Mouse (Mus musculus) regulatory T cell (primary cell): ENCODE measurements around the gene Olfr95.
"Not testable (repeated sequence)": the region's sequence is repeated elsewhere in the genome, so short reads cannot be mapped to it uniquely, and the experiment has no call there.

ENCODE experiments used
- in situ Hi-C: fragments of 300-600 bp; cut with MboI, MseI; formaldehyde crosslinking; loops from one replicate; pipeline ENCODE4 v1.15.1; 2025; ENCODE audit warnings: high pct_unique_total_duplicates

Olfr95 gene

DNA sequence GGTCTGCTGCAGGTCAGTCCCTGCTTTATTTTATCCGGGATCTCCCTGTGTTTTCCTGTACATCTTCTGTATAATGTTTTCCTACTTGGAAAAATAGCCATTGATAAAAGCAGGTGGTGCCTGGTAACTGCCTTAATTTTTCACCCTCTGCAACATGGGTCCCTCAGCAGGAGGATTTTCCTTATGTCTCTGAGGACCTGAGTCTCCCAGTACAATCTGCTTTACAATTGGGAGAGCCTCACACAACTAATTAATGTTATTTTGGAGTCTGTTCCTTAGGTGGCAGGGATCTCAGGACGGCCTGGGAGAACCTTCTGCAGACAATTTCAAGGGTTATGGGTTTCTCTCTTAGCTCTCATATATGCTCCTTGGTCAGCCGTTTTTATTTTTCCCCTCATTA is at the start of gene Olfr95:
Gene Olfr95 (minus strand): TSS at position 101 of the 400 bp plus-strand sequence.
- in situ Hi-C loops = no loop called here

DNA sequence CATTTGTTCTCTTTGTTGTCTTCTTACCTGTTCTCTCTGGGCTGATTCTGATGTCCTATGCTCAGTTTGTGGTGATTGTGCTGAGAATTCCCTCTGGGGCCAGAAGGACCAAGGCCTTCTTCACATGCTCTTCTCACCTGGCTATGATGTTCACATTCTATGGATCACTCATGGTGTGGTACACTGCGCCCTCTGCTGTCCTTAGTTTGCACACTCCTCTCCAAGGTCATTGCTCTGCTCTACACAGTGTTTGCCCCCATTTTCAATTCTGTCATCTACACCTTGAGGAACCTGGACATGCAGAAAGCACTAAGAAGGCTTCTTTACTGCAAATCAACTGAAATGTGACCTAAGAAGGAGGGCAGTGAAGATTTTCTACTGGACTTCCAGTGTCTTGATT is 37.6 kb upstream of the Olfr95 start:
- in situ Hi-C loops = no loop called here

DNA sequence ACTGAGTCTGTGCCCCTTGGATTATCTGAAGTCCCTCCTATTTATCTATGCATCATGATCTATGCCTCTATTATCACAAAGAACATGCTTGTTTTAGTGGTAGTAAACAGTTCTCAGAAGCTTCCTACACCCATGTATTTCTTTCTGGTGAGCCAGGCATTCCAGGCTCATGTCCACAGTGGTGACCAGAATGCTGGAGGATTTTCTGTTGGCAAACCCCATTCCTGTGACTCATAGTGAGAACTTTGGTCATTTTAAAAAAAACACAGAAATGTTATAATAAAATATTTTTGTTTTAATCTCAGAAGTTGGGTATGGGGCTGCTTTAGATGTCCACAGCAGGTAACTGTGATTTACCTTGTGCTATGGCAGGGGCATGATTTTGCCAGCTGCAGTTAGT is 36.5 kb upstream of the Olfr95 start:
- in situ Hi-C loops = no loop called here

DNA sequence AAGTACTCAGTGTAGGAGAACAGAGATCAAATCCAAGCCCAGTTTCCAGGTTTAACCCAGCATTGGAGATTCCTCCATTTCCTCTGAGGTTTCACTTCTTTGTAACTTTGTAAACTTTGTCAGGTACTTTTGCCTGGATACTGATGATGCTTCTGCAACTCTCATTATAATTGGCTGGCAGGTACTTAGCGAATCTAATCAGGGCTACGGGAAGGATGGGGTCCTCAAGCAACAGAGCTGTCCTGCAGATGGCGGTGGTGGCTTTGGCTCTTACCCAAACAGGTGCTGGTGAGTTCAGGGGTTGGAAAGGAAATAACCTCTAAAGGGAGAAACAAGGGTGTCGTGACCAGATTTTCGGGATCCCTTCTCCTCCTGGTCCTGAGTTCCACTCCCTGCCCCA is 33.8 kb upstream of the Olfr95 start:
- in situ Hi-C loops = no loop called here

DNA sequence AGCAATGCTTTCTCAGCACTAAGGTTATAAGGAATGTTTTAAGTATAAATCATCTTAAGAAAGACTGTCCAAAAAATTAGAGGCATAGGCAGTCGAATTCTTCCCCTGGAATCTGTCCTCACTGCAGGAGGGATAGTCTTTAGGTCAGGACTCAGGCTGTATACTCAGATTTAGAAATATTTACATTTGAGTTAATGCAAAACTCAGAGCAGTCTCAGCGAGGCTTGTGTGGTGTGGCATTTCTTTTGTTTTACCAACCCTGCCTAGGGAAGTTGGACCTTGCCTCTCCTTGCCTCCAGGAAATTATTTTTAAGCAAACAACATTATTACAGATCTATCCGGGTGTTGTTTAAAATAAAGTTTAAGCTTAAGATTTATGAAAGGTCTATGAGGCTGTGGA is 29.3 kb upstream of the Olfr95 start:
- in situ Hi-C loops = no loop called here

DNA sequence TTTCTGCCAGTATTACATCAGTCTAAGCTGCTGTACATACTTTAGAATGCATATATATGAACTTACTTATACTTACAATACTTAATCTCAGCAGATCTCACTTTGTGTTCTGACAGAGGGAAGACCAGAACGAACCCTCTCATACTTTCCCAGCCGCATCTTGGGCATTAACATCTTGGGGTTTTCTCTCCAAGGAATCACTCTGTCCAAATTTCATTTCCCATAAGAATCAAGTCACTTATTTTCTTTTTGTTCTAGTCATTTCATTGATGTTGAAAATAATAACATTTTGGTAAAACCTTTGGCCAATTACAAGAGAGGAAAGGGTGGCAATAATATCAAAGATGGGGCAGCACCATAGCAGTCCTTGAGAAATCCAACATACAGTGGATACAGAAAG is 24.3 kb upstream of the Olfr95 start, which contains the start of gene Olfr97:
Gene Olfr97 (minus strand): TSS at position 101 of the 400 bp plus-strand sequence.
- in situ Hi-C loops = not testable (repeated sequence)

DNA sequence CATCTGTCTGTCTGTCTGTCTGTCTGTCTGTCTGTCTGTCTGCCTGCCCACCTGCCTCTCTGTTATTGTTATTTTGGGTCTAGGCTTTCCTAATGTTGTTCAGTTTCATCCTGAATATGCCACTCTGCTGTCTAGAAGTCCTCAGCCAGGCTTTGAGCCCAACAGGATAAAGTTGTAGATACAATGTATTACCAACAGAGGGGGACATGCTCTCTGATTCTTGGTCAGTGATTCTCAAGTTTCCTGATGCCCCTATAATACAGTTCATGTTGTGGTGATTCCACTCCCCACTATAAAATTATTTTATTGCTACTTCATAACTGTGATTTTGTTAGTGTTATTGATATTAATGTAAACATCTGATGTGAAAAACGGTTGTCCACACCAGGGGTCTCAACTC is 9.0 kb upstream of the Olfr95 start:
- in situ Hi-C loops = no loop called here

DNA sequence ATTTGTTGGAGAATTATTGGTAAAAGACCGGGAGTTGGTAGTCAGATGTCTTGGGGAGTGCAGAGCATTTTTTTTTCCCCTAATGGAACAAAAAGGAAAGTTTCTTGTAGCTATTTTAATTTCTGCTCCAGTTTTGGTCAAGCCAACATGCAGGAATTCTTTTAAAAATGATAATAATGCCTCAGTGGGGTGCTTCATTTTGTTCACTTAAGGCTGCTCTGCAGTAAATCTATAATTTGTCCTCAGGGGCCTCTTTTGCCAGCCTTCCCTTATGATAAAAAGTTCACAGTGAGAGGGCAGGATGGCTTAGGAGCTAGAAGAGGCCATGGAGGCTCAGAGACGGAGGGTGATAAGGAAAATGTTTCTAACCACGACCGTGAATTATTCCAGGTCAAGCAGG is 6.9 kb upstream of the Olfr95 start, which contains the start of gene Olfr96:
Gene Olfr96 (plus strand): TSS at position 301 of the 400 bp plus-strand sequence.
- in situ Hi-C loops = no loop called here

DNA sequence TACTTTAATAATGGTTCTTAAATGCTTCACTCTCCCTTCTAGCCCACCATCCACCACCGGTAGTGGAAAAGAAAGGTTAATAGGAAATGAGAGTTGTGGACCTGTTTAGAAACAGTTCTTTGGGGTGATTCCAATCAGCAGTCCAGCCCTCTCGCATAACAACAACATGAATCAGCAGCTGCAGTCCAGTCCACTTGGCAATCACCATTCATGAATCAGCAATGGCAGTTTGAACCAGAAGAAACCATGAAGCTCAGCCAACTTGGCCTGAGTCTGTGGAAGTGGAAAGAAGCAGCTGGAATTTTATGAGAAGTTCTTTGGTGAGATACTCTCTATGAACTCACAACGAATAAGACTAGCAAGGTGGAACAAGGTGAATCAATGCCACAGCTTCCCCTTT is 5.6 kb upstream of the Olfr95 start:
- in situ Hi-C loops = no loop called here

DNA sequence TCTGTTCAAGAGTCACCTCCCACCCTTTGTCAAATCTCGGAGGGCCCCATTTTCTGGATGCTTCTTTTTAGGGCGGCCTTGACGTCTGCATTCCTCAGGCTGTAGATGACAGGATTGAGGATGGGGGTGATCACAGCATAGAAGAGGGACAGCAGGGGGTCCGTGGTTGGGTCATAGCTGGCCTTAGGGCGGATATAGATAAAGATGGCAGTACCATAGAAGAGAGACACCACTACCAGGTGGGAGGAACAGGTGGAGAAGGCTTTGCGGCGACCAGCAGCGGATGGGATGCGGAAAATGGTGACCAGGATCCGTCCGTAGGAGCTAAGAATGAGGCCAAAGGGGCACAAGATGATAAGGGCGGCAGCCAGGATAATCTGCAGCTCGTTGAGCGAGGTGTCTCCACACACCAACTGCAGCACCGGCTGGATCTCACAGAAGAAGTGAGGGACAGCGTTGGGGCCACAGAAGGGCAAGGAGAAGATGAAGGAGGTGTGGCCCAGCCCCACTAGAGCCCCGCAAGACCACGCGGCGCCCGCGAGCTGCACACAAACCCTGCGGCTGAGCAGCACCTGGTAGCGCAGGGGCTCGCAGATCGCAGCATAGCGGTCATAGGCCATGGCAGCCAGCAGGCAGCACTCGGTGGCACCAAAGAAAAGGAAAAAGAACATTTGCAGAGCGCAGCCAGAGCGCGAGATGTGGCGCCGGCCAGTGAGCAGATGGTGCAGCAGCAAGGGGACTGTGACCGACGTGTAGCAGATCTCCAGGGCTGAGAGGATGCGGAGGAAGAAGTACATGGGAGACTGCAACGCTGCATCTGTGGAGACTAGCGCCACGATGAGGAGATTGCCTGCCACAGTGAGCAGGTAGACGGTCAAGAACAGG is 1.8 kb downstream of the Olfr95 start:
- in situ Hi-C loops = no loop called here

DNA sequence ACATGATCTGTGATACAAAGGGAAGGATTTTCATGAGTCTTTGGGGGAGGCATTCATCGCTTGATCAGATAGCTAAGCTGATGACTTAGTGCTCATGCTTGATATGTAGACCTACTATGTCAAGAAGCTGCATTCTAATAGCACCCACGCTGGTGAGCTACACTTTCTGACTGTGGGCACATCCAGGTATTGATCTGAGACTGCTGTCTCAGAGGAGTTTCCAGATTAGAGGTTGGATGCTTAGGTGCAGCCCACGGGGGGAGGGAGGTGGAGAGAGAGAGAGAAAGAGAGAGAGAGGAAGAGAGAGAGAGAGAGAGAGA is 9.0 kb downstream of the Olfr95 start:
- in situ Hi-C loops = loop anchor here (5.0 kb wide), 2 partner anchors 117 to 297 kb away; partner anchors contain the start of gene Olfr90

DNA sequence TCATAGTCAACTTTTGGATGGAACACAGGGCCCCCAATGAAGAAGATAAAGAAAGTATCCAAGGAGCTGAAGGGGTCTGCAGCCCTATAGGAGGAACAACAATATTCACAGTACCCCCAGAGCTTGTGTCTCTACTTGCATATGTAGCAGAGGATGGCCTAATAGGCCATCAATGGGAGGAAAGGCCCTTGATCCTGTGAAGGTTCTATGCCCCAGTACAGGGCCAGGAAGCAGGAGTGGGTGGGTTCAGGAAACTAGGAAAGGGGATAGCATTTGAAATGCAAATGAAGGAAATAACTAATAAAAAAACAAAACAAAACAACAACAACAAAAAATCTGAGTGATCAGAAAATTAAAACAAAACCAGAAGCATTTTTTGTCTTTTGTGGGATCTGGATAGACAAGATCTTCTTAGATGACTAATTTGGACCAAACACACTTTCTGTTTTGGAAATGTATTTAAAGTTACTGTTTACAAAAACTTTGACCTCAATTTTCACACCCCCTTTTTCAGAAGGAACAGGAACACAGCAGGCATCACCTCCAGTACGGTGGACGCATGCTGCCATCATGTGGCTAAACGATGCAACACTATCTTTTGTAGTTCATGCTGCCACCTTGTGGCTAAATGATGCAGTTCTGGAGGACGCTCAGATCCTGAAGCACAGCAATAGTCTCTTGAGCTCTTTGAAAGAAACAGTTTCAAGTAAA is 9.6 kb downstream of the Olfr95 start:
- in situ Hi-C loops = loop anchor here (5.0 kb wide), 2 partner anchors 116 to 296 kb away; partner anchors contain the start of gene Olfr90

DNA sequence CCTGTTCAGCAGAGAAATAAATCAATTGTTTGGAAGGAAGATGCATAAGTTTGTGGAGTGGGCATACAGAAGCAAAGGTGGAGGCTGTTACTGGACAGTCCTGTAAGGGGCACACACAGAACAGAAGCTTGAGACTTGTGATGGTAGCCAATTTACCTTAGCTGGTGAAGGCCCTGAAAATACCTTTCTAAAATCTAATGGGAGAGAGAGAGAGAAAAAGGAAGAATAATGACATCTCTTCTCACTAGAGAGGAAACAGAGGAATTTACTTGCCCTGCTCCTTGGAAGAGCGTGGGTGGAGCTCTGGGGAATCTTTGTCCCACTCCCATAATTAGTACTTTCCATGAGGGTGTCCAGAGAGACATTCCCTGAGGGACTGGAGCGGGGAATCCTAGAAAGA is 12.0 kb downstream of the Olfr95 start, which contains the start of gene Olfr94:
Gene Olfr94 (minus strand): TSS at position 101 of the 400 bp plus-strand sequence.
- in situ Hi-C loops = loop anchor here (5.0 kb wide), 2 partner anchors 114 to 294 kb away; partner anchors contain the start of gene Olfr90

DNA sequence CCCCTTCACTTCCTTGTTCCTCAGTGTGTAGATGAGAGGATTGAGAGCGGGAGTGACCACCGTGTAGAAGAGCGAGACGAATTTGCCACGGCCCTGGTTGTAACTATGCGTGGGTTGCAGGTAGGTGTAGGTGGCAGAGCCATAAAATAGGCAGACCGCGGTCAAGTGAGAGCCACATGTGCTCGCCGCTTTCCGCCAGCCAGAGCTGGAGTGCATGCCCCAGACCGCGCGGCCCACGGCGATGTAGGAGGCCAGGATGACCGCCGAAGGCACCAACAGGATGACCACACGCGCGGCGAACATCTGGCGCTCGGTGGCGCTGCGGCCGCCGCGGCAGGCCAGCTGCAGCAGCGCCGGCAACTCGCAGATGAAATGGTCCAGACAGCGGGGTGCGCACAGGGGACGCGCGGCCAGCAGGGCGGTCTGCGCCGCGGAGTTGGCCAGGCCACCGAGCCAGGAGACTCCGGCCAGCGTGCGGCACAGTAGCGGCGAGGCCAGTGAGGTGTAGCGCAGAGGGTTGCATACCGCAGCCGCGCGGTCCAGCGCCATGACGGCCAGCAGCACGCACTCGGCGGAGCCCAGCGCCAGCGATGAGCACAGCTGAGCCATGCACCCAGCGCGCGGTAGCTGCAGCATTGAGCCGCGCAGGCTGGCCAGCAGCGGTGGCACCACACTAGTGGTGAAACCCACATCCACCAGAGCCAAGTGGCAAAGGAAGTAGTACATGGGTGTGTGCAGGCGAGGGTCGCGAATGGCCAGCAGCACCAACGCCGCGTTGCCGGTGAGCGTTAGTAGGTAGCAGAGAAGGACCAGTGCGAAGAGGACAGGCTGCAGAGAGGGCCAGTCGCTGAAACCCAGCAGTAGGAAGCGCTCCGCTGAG is 15.8 kb downstream of the Olfr95 start:
- in situ Hi-C loops = no loop called here

DNA sequence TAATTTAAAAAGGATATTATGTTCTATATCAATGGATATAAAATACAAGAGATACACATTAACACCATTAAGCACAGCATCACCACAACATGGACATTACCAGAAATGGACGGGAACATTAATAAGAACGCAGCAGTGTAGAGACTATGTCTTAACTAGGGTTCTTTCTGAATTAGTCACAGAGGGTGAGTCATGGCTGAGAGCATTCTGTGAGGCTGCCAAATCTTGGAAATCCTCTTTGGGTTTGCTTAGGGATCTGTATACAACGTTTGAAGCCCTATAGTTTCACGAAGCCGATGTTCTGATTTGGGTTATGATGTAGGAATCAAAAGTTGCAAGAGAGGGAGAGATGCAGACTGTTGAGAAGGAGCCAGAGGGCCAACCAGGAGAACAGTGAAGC is 18.1 kb downstream of the Olfr95 start:
- in situ Hi-C loops = no loop called here

DNA sequence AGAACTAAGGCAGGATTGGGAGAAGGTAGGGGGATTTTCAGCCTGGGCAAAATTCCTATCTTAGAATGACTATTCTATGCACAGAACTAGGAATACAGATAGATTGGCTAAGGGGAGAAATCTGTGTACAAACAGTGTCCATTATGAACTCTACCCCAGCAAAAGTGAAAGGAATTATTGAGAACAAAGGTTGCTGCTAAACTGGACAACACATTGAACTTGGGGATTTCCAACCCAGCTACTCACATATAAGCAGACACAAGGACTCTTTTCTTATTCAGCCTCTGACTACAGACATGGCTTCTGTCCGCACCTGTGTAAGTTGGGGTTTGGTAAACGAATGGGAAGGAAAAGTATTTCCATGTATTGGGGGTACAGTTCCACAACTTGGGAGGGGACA is 19.3 kb downstream of the Olfr95 start, which contains the start of gene Ubd:
Gene Ubd (plus strand): TSS at position 237 of the 400 bp plus-strand sequence.
- in situ Hi-C loops = no loop called here

DNA sequence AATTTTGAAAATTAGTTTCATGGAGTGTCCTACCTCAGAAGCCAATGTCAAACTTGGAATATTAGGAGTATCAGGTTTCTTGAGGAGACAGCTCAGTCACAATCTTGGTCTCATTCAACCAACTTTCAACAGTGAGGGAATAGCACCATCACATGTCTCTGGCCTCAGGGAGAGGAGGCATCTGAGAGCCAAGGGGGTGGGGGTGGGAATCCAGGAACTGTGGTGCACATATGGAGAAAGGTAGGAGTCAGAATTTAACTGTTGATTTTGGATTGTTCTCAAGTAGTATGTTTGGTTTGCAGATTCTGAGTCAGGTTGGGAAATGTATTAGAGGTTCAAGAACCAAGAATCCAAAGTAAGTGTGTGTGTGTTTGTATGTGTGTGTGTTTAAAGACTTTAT is 19.9 kb downstream of the Olfr95 start:
- in situ Hi-C loops = no loop called here

DNA sequence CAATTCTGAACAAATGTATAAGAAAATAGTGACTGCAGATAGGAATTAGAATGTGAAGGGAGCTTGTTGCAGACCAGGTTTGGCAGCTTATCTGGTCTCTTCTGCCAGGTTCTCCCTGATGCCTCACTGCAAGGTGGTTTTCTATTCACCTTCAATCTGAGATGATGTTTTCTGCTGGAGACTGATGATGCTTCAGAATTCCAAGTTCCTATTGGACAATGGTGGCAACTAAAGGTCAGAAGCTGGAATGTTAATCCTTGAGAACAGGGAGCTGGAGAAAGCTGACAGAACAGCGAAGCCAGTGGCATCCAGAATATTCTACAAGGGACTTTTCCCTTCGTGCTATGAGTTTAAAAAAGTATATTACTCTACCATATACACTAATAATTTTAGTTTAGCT is 22.2 kb downstream of the Olfr95 start:
- in situ Hi-C loops = no loop called here

DNA sequence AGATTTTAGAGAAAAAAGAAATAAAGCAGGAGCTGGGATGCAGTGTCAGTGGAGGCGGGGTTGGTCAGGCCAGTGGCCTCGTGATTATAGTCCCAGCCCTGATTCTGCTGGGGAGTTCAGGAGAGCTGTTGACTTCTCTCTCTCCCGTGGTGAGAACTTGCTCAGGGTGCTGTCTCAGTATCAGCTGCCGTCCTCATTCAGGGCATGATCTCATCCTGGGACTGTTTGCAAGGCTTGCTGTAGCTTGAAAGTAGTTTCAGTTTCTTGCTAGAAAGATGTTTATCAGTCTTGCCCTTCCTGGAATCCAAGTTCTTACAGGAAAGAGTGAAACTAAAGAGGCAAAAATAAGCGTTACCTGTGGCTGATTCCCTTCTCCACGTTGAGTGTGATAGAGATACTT is 27.4 kb downstream of the Olfr95 start:
- in situ Hi-C loops = no loop called here

DNA sequence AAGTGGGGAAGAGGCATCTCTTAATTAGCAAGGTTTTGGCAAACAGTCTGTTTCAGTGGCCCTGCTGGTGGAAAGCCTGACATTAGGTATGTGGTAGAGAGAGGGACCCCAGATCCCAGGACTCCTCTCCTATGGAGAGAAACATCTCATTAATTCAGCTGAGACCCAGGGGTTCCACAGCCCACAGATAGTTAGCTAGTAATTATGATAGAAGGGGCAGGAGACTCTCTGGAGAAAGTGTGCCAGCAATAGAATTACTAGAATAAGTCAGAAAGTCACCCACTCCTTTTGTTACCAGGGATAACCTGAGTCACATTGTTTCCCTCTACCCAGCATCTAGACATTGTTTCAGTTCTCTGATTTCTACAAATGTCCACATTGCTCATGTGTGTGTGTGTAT is 51.5 kb downstream of the Olfr95 start, which contains the start of gene Olfr93:
Gene Olfr93 (minus strand): TSS at position 101 of the 400 bp plus-strand sequence.
- in situ Hi-C loops = loop anchor here (10.0 kb wide), 1 partner anchor 1333 kb away; no protein-coding TSS in a partner anchor
